Mouse (Mus musculus) G1E (cell line): ENCODE measurements around the gene Tmc6. TPM values are rescaled to one million over a fixed set of nuclear protein-coding genes. Genes with fewer than 3 reads are reported as not detected.

Experiments
- ATAC-seq: 2 replicates; pipeline ENCODE4 v1.8.0; 2016; ENCODE audit warnings: mild to moderate bottlenecking; ENCODE audit not compliant: insufficient number of reproducible peaks, poor library complexity, low FRiP score, severe bottlenecking; ENCODE audit errors: extremely low read depth
- DNase-seq: peaks from one replicate; pipeline ENCODE4 v3.0.0; 2012; ENCODE audit warnings: low spot score
- H3K27me3 ChIP-seq: 2 replicates; pipeline ENCODE4 v1.6.1; 2012; ENCODE audit warnings: mild to moderate bottlenecking, low read length, inconsistent platforms; ENCODE audit not compliant: insufficient read depth
- H3K36me3 ChIP-seq: replicated peaks from 2 replicates; pipeline ENCODE3; 2012; ENCODE audit warnings: mild to moderate bottlenecking, inconsistent platforms
- H3K4me1 ChIP-seq: 2 replicates; pipeline ENCODE4 v1.6.1; 2012; ENCODE audit warnings: low read depth, low read length, inconsistent platforms, mixed read lengths; ENCODE audit not compliant: insufficient read depth
- H3K4me3 ChIP-seq: 2 replicates; pipeline ENCODE4 v1.5.1; 2012; ENCODE audit warnings: low read depth, mild to moderate bottlenecking, inconsistent platforms, low read length, moderate library complexity, mixed read lengths
- H3K9me3 ChIP-seq: replicated peaks from 2 replicates; pipeline ENCODE4 v1.6.1; 2012; ENCODE audit warnings: inconsistent platforms
- CTCF ChIP-seq: IDR thresholded peaks from 2 replicates; pipeline ENCODE4 v1.5.1; 2012; ENCODE audit warnings: low read depth, low read length, inconsistent platforms, mixed read lengths
- GATA1 ChIP-seq: IDR thresholded peaks from 2 replicates; pipeline ENCODE4 v1.6.1; 2012; ENCODE audit warnings: borderline replicate concordance, low read length, inconsistent platforms, mixed read lengths
- GATA2 ChIP-seq: IDR thresholded peaks from 2 replicates; pipeline ENCODE4 v1.6.1; 2012; ENCODE audit warnings: low read depth, low read length, inconsistent platforms, borderline replicate concordance
- POLR2AphosphoS5 ChIP-seq: IDR thresholded peaks from 2 replicates; pipeline ENCODE4 v1.6.1; 2012; ENCODE audit warnings: low read depth, low read length, inconsistent platforms; ENCODE audit not compliant: insufficient replicate concordance
- TAL1 ChIP-seq: conservative IDR thresholded peaks from 2 replicates; pipeline ENCODE4 v1.6.1; 2012; ENCODE audit warnings: low read depth, low read length, inconsistent platforms, mixed read lengths
- polyA plus RNA-seq: library from polyadenylated mRNA; stranded (reverse); fragments of >175 nt; gene quantifications from 2 replicates; pipeline ENCODE4 v1.2.3, GENCODE M21; 2012
- total RNA-seq, 2 experiments: library from RNA; stranded (forward) in 1 of 2; stranded (reverse) in 1 of 2; fragments of 200-1000 nt in 1 of 2; fragments of >200 nt in 1 of 2; fragmentation: Nextera tagmentation in 1 of 2; gene quantifications; 2 replicates each; pipeline ENCODE4 v1.2.3; 2014 to 2017

Tmc6 gene
- total and polyA plus RNA-seq, 3 experiments, result 9.6 to 27.3 (median 25.3) TPM

- DNase-seq, result no peak
- Histone ChIP-seq H3K27me3 (no peaks in the 10 kb centered on the region), H3K9me3 (no peaks in the 10 kb centered on the region), H3K4me1 (peaks cover 31% of the 10 kb centered on the region), H3K4me3 (no peak overlapping the region), H3K36me3 (peaks cover 89% of the 10 kb centered on the region)
- TF ChIP-seq CTCF, result no peak
- TF ChIP-seq GATA2, result no peak
- ATAC-seq, result no peak
Observed at GRCm38 (mm10) chr11:117774925-117775324, 7.1 kb downstream of the Tmc6 start.

DNA sequence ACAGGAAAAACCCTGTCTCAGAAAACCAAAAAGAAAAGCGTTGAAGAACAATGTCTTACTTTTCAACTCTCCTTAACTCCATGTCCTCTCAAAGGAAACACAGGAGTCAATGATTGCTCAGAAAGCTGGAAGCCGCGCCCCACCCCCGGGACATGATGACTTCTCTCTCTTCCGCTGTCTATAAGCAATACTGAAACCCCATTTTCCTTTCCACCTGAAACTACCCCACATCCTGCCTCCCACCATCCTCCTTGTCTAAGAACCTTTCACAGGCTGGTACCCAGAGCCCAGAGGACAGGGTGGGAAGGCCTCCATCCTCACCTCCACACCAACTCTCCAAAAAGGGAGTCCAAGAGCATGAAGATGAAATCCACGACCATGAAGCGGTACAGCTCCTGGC, 9.6 kb downstream of the Tmc6 start:
- H3K4me3 ChIP-seq, result no peak overlapping the region
- DNase-seq, result no peak
- no peak for TF ChIP-seq CTCF
- ATAC-seq, result no peak
- H3K4me1 ChIP-seq, result peaks cover 21% of the 10 kb centered on the region
- H3K27me3 ChIP-seq, result no peaks in the 10 kb centered on the region
- H3K9me3 ChIP-seq, result no peaks in the 10 kb centered on the region
- H3K36me3 ChIP-seq, result peaks cover 95% of the 10 kb centered on the region

GRCm38 (mm10) chr11:117770407-117770806, 11.6 kb downstream of the Tmc6 start:
- Histone ChIP-seq H3K27me3 (no peaks in the 10 kb centered on the region), H3K4me1 (peaks cover 24% of the 10 kb centered on the region), H3K9me3 (no peaks in the 10 kb centered on the region), H3K4me3 (no peak overlapping the region), H3K36me3 (peaks cover 94% of the 10 kb centered on the region)
- ATAC-seq (no peak), DNase-seq (no peak)
- TF ChIP-seq POLR2AphosphoS5 (no peak), GATA2 (no peak), GATA1 (no peak), TAL1 (no peak), CTCF (no peak)

GRCm38 (mm10) chr11:117769683-117770047, 12.3 kb downstream of the Tmc6 start:
- Histone ChIP-seq H3K27me3 (no peaks in the 10 kb centered on the region), H3K4me1 (peaks cover 26% of the 10 kb centered on the region), H3K36me3 (peaks cover 94% of the 10 kb centered on the region), H3K9me3 (no peaks in the 10 kb centered on the region), H3K4me3 (no peak overlapping the region)
- DNase-seq (no peak), ATAC-seq (no peak)
- TF ChIP-seq TAL1, result no peak

- ATAC-seq (no peak), DNase-seq (no peak)
- H3K9me3 ChIP-seq, result no peaks in the 10 kb centered on the region
- no peak overlapping the region for H3K4me3 ChIP-seq
- peaks cover 94% of the 10 kb centered on the region for H3K36me3 ChIP-seq
- peaks cover 24% of the 10 kb centered on the region for H3K4me1 ChIP-seq
- H3K27me3 ChIP-seq, result no peaks in the 10 kb centered on the region
- TF ChIP-seq POLR2AphosphoS5, result no peak
Observed at GRCm38 (mm10) chr11:117768725-117769682, 13.0 kb downstream of the Tmc6 start.

GRCm38 (mm10) chr11:117766275-117766674, 15.7 kb downstream of the Tmc6 start:
- TF ChIP-seq TAL1, result no peak
- TF ChIP-seq GATA1, result no peak
- TF ChIP-seq GATA2, result no peak
- Histone ChIP-seq H3K4me3 (no peak overlapping the region), H3K36me3 (peaks cover 91% of the 10 kb centered on the region), H3K27me3 (no peaks in the 10 kb centered on the region), H3K9me3 (no peaks in the 10 kb centered on the region), H3K4me1 (peaks cover 14% of the 10 kb centered on the region)
- DNase-seq, result no peak
- no peak for ATAC-seq

- Histone ChIP-seq H3K9me3 (no peaks in the 10 kb centered on the region), H3K4me1 (peaks cover 14% of the 10 kb centered on the region), H3K36me3 (peaks cover 93% of the 10 kb centered on the region), H3K4me3 (no peak overlapping the region), H3K27me3 (no peaks in the 10 kb centered on the region)
- DNase-seq (no peak), ATAC-seq (no peak)
- TF ChIP-seq GATA1 (no peak), TAL1 (no peak), POLR2AphosphoS5 (no peak), GATA2 (no peak), CTCF (no peak)
Observed at GRCm38 (mm10) chr11:117765361-117765760, 16.6 kb downstream of the Tmc6 start.
